Mouse (Mus musculus) neural tube, embryonic 12.5 days (tissue): ENCODE results near the gene Arid5b. TPM values are rescaled to one million over a fixed set of nuclear protein-coding genes. Genes with fewer than 3 reads are reported as not detected.
A peak's percentile ranks its signal among the peaks of the same experiment; 100 is the strongest.

Experiments used
- ATAC-seq: fragments of 200-750 bp; cut with Nextera tagmentation; 2 replicates; pipeline ENCODE4 v1.8.0; 2017; ENCODE audit warnings: low read depth, mild to moderate bottlenecking, moderate TSS enrichment, moderate library complexity; ENCODE audit not compliant: low FRiP score
- H3K27ac ChIP-seq: fragments of 300-500 bp; sonication (generic); 2 replicates; pipeline ENCODE4 v1.5.1; 2016
- H3K27me3 ChIP-seq: fragments of 300-500 bp; sonication (generic); replicated peaks from 2 replicates; pipeline ENCODE4 v1.6.1; 2016; ENCODE audit warnings: mild to moderate bottlenecking
- H3K36me3 ChIP-seq: fragments of 300-500 bp; sonication (generic); 2 replicates; pipeline ENCODE4 v1.6.1; 2016; ENCODE audit warnings: mild to moderate bottlenecking
- H3K4me1 ChIP-seq: fragments of 300-500 bp; sonication (generic); 2 replicates; pipeline ENCODE4 v1.6.1; 2016
- H3K4me2 ChIP-seq: fragments of 300-500 bp; sonication (generic); replicated peaks from 2 replicates; pipeline ENCODE4 v1.6.1; 2016; ENCODE audit warnings: mild to moderate bottlenecking
- H3K4me3 ChIP-seq: fragments of 300-500 bp; sonication (generic); 2 replicates; pipeline ENCODE4 v1.5.1; 2016
- H3K9ac ChIP-seq: fragments of 300-500 bp; sonication (generic); 2 replicates; pipeline ENCODE4 v1.6.1; 2016; ENCODE audit warnings: mild to moderate bottlenecking
- H3K9me3 ChIP-seq: fragments of 300-500 bp; sonication (generic); 2 replicates; pipeline ENCODE4 v1.6.1; 2016; ENCODE audit warnings: mild to moderate bottlenecking
- whole genome bisulfite sequencing: fragments of 180-500 bp; shearing (Covaris S2); methylation state at CpG from one replicate; pipeline ENCODE4 v1.1.7; 2016; 5-methylcytosine and 5-hydroxymethylcytosine counted together
- polyA plus RNA-seq: library from polyadenylated mRNA; unstranded; fragments of >200 nt; fragmentation: Nextera tagmentation; extraction: Ambion mirVana; gene quantifications from 2 replicates; pipeline ENCODE4 v1.2.1, GENCODE M21; 2016

The Arid5b gene
- polyA plus RNA-seq, 1 experiment from 2014 or later: 18.3 TPM

GRCm38 (mm10) chr10:68222012-68222411, 56.5 kb downstream of the Arid5b start:
- H3K27me3 ChIP-seq: no peaks in the 10 kb centered on the region
- H3K9ac ChIP-seq: no peak overlapping the region
- no peak for ATAC-seq
- H3K4me1 ChIP-seq: no peaks in the 10 kb centered on the region
- 0 out of 2 replicates have a peak, but pooled peaks cover 4% of the 10 kb centered on the region for H3K9me3 ChIP-seq
- 88% methylated on average over 3 of the region's 3 CpGs for WGBS
- no peak overlapping the region for H3K27ac ChIP-seq
- no peak overlapping the region for H3K4me2 ChIP-seq
- 0 out of 2 replicates have a peak, but pooled peaks cover 4% of the 10 kb centered on the region for H3K36me3 ChIP-seq
- no peak overlapping the region for H3K4me3 ChIP-seq

GRCm38 (mm10) chr10:68219327-68219726, 59.2 kb downstream of the Arid5b start:
- no peaks in the 10 kb centered on the region for H3K4me1 ChIP-seq
- WGBS: 84% methylated on average over 9 of the region's 9 CpGs
- no peak for ATAC-seq
- H3K36me3 ChIP-seq: 0 out of 2 replicates have a peak, but pooled peaks cover 8% of the 10 kb centered on the region
- no peak overlapping the region for H3K4me3 ChIP-seq
- H3K9me3 ChIP-seq: 0 out of 2 replicates have a peak, but pooled peaks cover 8% of the 10 kb centered on the region
- H3K4me2 ChIP-seq: no peak overlapping the region
- no peak overlapping the region for H3K27ac ChIP-seq
- no peaks in the 10 kb centered on the region for H3K27me3 ChIP-seq
- H3K9ac ChIP-seq: no peak overlapping the region

GRCm38 (mm10) chr10:68218678-68219077, 59.9 kb downstream of the Arid5b start:
- H3K9ac ChIP-seq: no peak overlapping the region
- H3K4me3 ChIP-seq: no peak overlapping the region
- no peak overlapping the region for H3K27ac ChIP-seq
- 0 out of 2 replicates have a peak, but pooled peaks cover 8% of the 10 kb centered on the region for H3K36me3 ChIP-seq
- no peaks in the 10 kb centered on the region for H3K4me1 ChIP-seq
- ATAC-seq: no peak
- 86% methylated on average over 4 of the region's 4 CpGs for WGBS
- no peak overlapping the region for H3K4me2 ChIP-seq
- H3K9me3 ChIP-seq: 0 out of 2 replicates have a peak, but pooled peaks cover 8% of the 10 kb centered on the region
- no peaks in the 10 kb centered on the region for H3K27me3 ChIP-seq

GRCm38 (mm10) chr10:68214809-68215468, 63.6 kb downstream of the Arid5b start:
- Histone ChIP-seq H3K9me3 (0 out of 2 replicates have a peak, but pooled peaks cover 8% of the 10 kb centered on the region), H3K4me2 (no peak overlapping the region), H3K27me3 (no peaks in the 10 kb centered on the region), H3K36me3 (0 out of 2 replicates have a peak, but pooled peaks cover 8% of the 10 kb centered on the region), H3K4me1 (peaks cover 9% of the 10 kb centered on the region; the same call in 1 of the 2 replicates), H3K27ac (no peak overlapping the region), H3K4me3 (no peak overlapping the region), H3K9ac (no peak overlapping the region)
- WGBS: 95% methylated on average over 9 of the region's 9 CpGs
- ATAC-seq: no peak

- H3K9ac ChIP-seq: no peak overlapping the region
- 0 out of 2 replicates have a peak, but pooled peaks cover 7% of the 10 kb centered on the region for H3K9me3 ChIP-seq
- no peak overlapping the region for H3K4me3 ChIP-seq
- ATAC-seq: no peak
- H3K4me2 ChIP-seq: peak overlapping the region; percentile 4; the same call in 1 of the 2 replicates
- peaks cover 24% of the 10 kb centered on the region for H3K4me1 ChIP-seq
- no peaks in the 10 kb centered on the region for H3K27me3 ChIP-seq
- WGBS: 20% methylated on average over 10 of the region's 10 CpGs
- H3K27ac ChIP-seq: no peak overlapping the region
- H3K36me3 ChIP-seq: 0 out of 2 replicates have a peak, but pooled peaks cover 7% of the 10 kb centered on the region
Measured at GRCm38 (mm10) chr10:68212061-68212915, 66.3 kb downstream of the Arid5b start.

GRCm38 (mm10) chr10:68211514-68211913, 67.0 kb downstream of the Arid5b start:
- H3K27me3 ChIP-seq: no peaks in the 10 kb centered on the region
- 0 out of 2 replicates have a peak, but pooled peaks cover 2% of the 10 kb centered on the region for H3K9me3 ChIP-seq
- H3K36me3 ChIP-seq: 0 out of 2 replicates have a peak, but pooled peaks cover 3% of the 10 kb centered on the region
- H3K9ac ChIP-seq: no peak overlapping the region
- H3K4me1 ChIP-seq: peaks cover 24% of the 10 kb centered on the region
- no peak overlapping the region for H3K4me3 ChIP-seq
- H3K4me2 ChIP-seq: peak overlapping the region; percentile 4; the same call in 1 of the 2 replicates
- H3K27ac ChIP-seq: no peak overlapping the region
- 51% methylated on average over 2 of the region's 2 CpGs for WGBS
- no peak for ATAC-seq

- peaks cover 24% of the 10 kb centered on the region for H3K4me1 ChIP-seq
- H3K9ac ChIP-seq: no peak overlapping the region
- no peak overlapping the region for H3K4me3 ChIP-seq
- ATAC-seq: no peak
- 87% methylated on average over 12 of the region's 12 CpGs for WGBS
- H3K9me3 ChIP-seq: no peaks in the 10 kb centered on the region
- no peak overlapping the region for H3K4me2 ChIP-seq
- no peaks in the 10 kb centered on the region for H3K27me3 ChIP-seq
- no peaks in the 10 kb centered on the region for H3K36me3 ChIP-seq
- H3K27ac ChIP-seq: no peak overlapping the region
Measured at GRCm38 (mm10) chr10:68210025-68210642, 68.4 kb downstream of the Arid5b start.

GRCm38 (mm10) chr10:68208670-68209065, 69.9 kb downstream of the Arid5b start:
- no peak overlapping the region for H3K4me3 ChIP-seq
- H3K36me3 ChIP-seq: no peaks in the 10 kb centered on the region
- no peaks in the 10 kb centered on the region for H3K27me3 ChIP-seq
- WGBS: 47% methylated on average over 5 of the region's 5 CpGs
- peak overlapping the region; percentile 23 for H3K4me2 ChIP-seq
- H3K27ac ChIP-seq: no peak overlapping the region
- H3K9me3 ChIP-seq: no peaks in the 10 kb centered on the region
- no peak for ATAC-seq
- H3K4me1 ChIP-seq: peaks cover 24% of the 10 kb centered on the region
- H3K9ac ChIP-seq: no peak overlapping the region

- 8% methylated on average over 20 of the region's 20 CpGs for WGBS
- Histone ChIP-seq H3K4me1 (peaks cover 27% of the 10 kb centered on the region), H3K36me3 (no peaks in the 10 kb centered on the region), H3K9ac (no peak overlapping the region), H3K9me3 (no peaks in the 10 kb centered on the region), H3K4me2 (peak overlapping the region; percentile 23), H3K4me3 (no peak overlapping the region), H3K27me3 (no peaks in the 10 kb centered on the region), H3K27ac (no peak overlapping the region)
- ATAC-seq: peak; percentile 67
Measured at GRCm38 (mm10) chr10:68207803-68208669, 70.5 kb downstream of the Arid5b start.

GRCm38 (mm10) chr10:68204391-68204790, 74.1 kb downstream of the Arid5b start:
- whole genome bisulfite sequencing: 88% methylated on average over 6 of the region's 6 CpGs
- no peak for ATAC-seq

GRCm38 (mm10) chr10:68203860-68204259, 74.7 kb downstream of the Arid5b start:
- Histone ChIP-seq H3K4me2 (no peak overlapping the region), H3K4me3 (no peak overlapping the region), H3K27ac (no peak overlapping the region), H3K9ac (no peak overlapping the region), H3K9me3 (no peaks in the 10 kb centered on the region), H3K4me1 (peaks cover 11% of the 10 kb centered on the region), H3K27me3 (no peaks in the 10 kb centered on the region), H3K36me3 (peaks cover 4% of the 10 kb centered on the region; the same call in 1 of the 2 replicates)
- 93% methylated on average over 7 of the region's 7 CpGs for WGBS
- no peak for ATAC-seq

More at GRCm38 (mm10) chr10:68204391-68204790, 74.1 kb downstream of the Arid5b start:
- Histone ChIP-seq H3K9me3 (no peaks in the 10 kb centered on the region), H3K36me3 (peaks cover 4% of the 10 kb centered on the region; the same call in 1 of the 2 replicates), H3K27me3 (no peaks in the 10 kb centered on the region), H3K27ac (no peak overlapping the region), H3K4me1 (peaks cover 17% of the 10 kb centered on the region), H3K9ac (no peak overlapping the region), H3K4me3 (no peak overlapping the region), H3K4me2 (no peak overlapping the region)
